Mouse (Mus musculus): ENCODE results near the gene Gdf1.

Gene Gdf1

GRCm38 (mm10) chr8:70329124-70329834 lies at the start of gene Gdf1:
Gdf1 (plus strand) TSS chr8:70329817.
- DNase-seq (ENCODE audit: low spot score), result no peak

GRCm38 (mm10) chr8:70281001-70281400 lies 48.6 kb upstream of the Gdf1 start:
- DNase-seq (ENCODE audit: low spot score), result peak; percentile 83

GRCm38 (mm10) chr8:70282603-70283135 lies 46.9 kb upstream of the Gdf1 start, which contains the start of gene Homer3:
Homer3 (plus strand) TSS chr8:70282827.
- peak; percentile 95 for DNase-seq (ENCODE audit: low spot score)

GRCm38 (mm10) chr8:70283136-70284077 lies 46.2 kb upstream of the Gdf1 start:
- DNase-seq (ENCODE audit: low spot score), result peak; percentile 64

- DNase-seq (ENCODE audit: low spot score), result no peak
These were observed 45.2 kb upstream of the Gdf1 start for GRCm38 (mm10) chr8:70284421-70284820.

- DNase-seq (ENCODE audit: low spot score), result no peak
These were observed 44.3 kb upstream of the Gdf1 start for GRCm38 (mm10) chr8:70285304-70285703.

GRCm38 (mm10) chr8:70286737-70287136 lies 42.9 kb upstream of the Gdf1 start:
- DNase-seq (ENCODE audit: low spot score), result peak; percentile 61

- no peak for DNase-seq (ENCODE audit: low spot score)
These were observed 35.6 kb upstream of the Gdf1 start for GRCm38 (mm10) chr8:70293988-70294405.

GRCm38 (mm10) chr8:70300881-70301280 lies 28.7 kb upstream of the Gdf1 start:
- no peak for DNase-seq (ENCODE audit: low spot score)

- DNase-seq (ENCODE audit: low spot score), result peak; percentile 93
These were observed 27.2 kb upstream of the Gdf1 start, which contains the start of the genes Ddx49 and Cope for GRCm38 (mm10) chr8:70302358-70302890. Ddx49 (minus strand) TSS chr8:70302489. Cope (plus strand) TSS chr8:70302518.

GRCm38 (mm10) chr8:70302901-70303300 lies 26.7 kb upstream of the Gdf1 start:
- DNase-seq (ENCODE audit: low spot score), result no peak

GRCm38 (mm10) chr8:70309311-70309710 lies 20.3 kb upstream of the Gdf1 start:
- DNase-seq (ENCODE audit: low spot score), result peak; percentile 67

GRCm38 (mm10) chr8:70313399-70313798 lies 16.2 kb upstream of the Gdf1 start:
- no peak for DNase-seq (ENCODE audit: low spot score)

- peak; percentile 82 for DNase-seq (ENCODE audit: low spot score)
These were observed 13.8 kb upstream of the Gdf1 start, which contains the start of gene Cers1 for GRCm38 (mm10) chr8:70315624-70316510. Cers1 (plus strand) TSS chr8:70315775.

- DNase-seq (ENCODE audit: low spot score), result peak; percentile 77
These were observed 12.8 kb upstream of the Gdf1 start for GRCm38 (mm10) chr8:70316511-70317504.

GRCm38 (mm10) chr8:70317872-70318271 lies 11.7 kb upstream of the Gdf1 start:
- no peak for DNase-seq (ENCODE audit: low spot score)

GRCm38 (mm10) chr8:70323716-70324115 lies 5.9 kb upstream of the Gdf1 start:
- DNase-seq (ENCODE audit: low spot score), result no peak

GRCm38 (mm10) chr8:70327512-70327911 lies 2.1 kb upstream of the Gdf1 start:
- DNase-seq (ENCODE audit: low spot score), result no peak

- DNase-seq (ENCODE audit: low spot score), result peak; percentile 58
These were observed 471 bp downstream of the Gdf1 start for GRCm38 (mm10) chr8:70329835-70330740.
